Mouse (Mus musculus) neural tube, embryonic 15.5 days (tissue): Measurements from ENCODE around the gene Itgb3. TPM values are rescaled to one million over a fixed set of nuclear protein-coding genes. Genes with fewer than 3 reads are reported as not detected.

ENCODE experiments used
- ATAC-seq: fragments of 200-750 bp; cut with Nextera tagmentation; 2 replicates; pipeline ENCODE4 v1.8.0; 2017; ENCODE audit warnings: mild to moderate bottlenecking, moderate TSS enrichment, moderate library complexity; ENCODE audit not compliant: low FRiP score
- H3K27ac ChIP-seq: fragments of 300-500 bp; sonication (generic); replicated peaks from 2 replicates; pipeline ENCODE4 v1.5.1; 2015; ENCODE audit warnings: mild to moderate bottlenecking, inconsistent platforms
- H3K27me3 ChIP-seq: fragments of 300-500 bp; sonication (generic); replicated peaks from 2 replicates; pipeline ENCODE4 v1.6.1; 2015; ENCODE audit warnings: inconsistent platforms
- H3K36me3 ChIP-seq: fragments of 300-500 bp; sonication (generic); 2 replicates; pipeline ENCODE4 v1.6.1; 2015; ENCODE audit warnings: inconsistent platforms
- H3K4me1 ChIP-seq: fragments of 300-500 bp; sonication (generic); 2 replicates; pipeline ENCODE4 v1.6.1; 2015; ENCODE audit warnings: inconsistent platforms
- H3K4me2 ChIP-seq: fragments of 300-500 bp; sonication (generic); 2 replicates; pipeline ENCODE4 v1.6.1; 2015; ENCODE audit warnings: inconsistent platforms, mild to moderate bottlenecking, moderate library complexity
- H3K4me3 ChIP-seq: fragments of 300-500 bp; sonication (generic); replicated peaks from 2 replicates; pipeline ENCODE4 v1.5.1; 2015; ENCODE audit warnings: mild to moderate bottlenecking, inconsistent platforms
- H3K9ac ChIP-seq: fragments of 300-500 bp; sonication (generic); replicated peaks from 2 replicates; pipeline ENCODE4 v1.6.1; 2015; ENCODE audit warnings: mild to moderate bottlenecking, inconsistent platforms
- H3K9me3 ChIP-seq: fragments of 300-500 bp; sonication (generic); replicated peaks from 2 replicates; pipeline ENCODE4 v1.6.1; 2016; ENCODE audit warnings: inconsistent platforms
- WGBS: fragments of 180-500 bp; shearing (Covaris S2); methylation state at CpG from one replicate; pipeline ENCODE4 v1.1.7; 2015; ENCODE audit warnings: mixed read lengths; 5-methylcytosine and 5-hydroxymethylcytosine counted together
- polyA plus RNA-seq: library from polyadenylated mRNA; unstranded; fragments of >200 nt; fragmentation: Nextera tagmentation; extraction: Ambion mirVana; gene quantifications from 2 replicates; pipeline ENCODE4 v1.2.1, GENCODE M21; 2015

Gene Itgb3
- polyA plus RNA-seq, 1 experiment from 2014 or later = 1.9 TPM

DNA sequence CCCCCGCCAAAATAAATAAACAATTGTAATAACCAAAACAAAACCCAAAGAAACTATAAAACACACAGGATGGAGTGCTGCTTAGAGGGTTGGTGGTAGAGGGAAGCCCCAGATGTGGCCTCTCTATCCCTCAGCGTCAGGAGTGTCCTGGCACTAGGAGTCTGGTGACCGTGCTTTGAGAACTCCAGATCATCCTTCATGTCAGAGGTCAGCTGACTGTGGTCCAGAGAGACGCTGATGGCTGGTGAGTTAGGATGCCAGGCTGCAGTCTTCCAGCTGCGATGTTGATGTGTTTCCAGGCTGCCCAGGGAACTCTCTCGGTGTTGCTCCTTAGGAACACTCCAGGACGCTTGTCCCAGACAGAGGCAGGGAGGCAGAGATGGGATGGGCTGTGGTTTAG is 35.7 kb upstream of the Itgb3 start:
- H3K27ac ChIP-seq = no peak overlapping the region
- 0 out of 2 replicates have a peak, but pooled peaks cover 10% of the 10 kb centered on the region for H3K27me3 ChIP-seq
- H3K4me2 ChIP-seq = no peak overlapping the region
- 59% methylated on average over 7 of the region's 7 CpGs for WGBS
- no peak overlapping the region for H3K9ac ChIP-seq
- H3K9me3 ChIP-seq = no peaks in the 10 kb centered on the region
- H3K4me1 ChIP-seq = peaks cover 5% of the 10 kb centered on the region; the same call in 1 of the 2 replicates
- ATAC-seq = no peak
- H3K4me3 ChIP-seq = no peak overlapping the region
- H3K36me3 ChIP-seq = no peaks in the 10 kb centered on the region

DNA sequence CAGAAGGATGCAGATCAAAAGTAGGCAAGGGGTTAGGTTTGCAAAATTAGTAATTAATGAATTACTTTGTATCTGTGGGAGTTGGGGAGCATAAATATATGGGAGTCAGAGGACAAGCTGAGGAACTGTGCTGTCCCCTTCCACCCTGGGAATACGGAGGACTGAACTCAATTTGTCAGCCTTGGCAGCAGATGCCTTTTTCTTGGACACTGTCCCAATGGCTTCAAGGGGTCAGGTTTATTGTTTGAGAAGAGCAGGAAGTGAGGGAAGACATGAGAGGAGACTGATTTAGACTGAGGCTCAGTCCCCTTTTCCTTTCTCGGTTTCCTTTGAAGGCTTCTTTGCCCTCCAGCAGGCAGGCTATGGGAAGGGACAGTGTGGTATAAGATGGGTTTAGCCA is 35.2 kb upstream of the Itgb3 start:
- 0 out of 2 replicates have a peak, but pooled peaks cover 10% of the 10 kb centered on the region for H3K27me3 ChIP-seq
- H3K27ac ChIP-seq = no peak overlapping the region
- H3K4me1 ChIP-seq = peaks cover 5% of the 10 kb centered on the region; the same call in 1 of the 2 replicates
- no peaks in the 10 kb centered on the region for H3K9me3 ChIP-seq
- ATAC-seq = no peak
- H3K4me2 ChIP-seq = no peak overlapping the region
- H3K4me3 ChIP-seq = no peak overlapping the region
- H3K9ac ChIP-seq = no peak overlapping the region
- H3K36me3 ChIP-seq = no peaks in the 10 kb centered on the region
- WGBS = 66% methylated on average over 2 of the region's 2 CpGs

- H3K27ac ChIP-seq = no peak overlapping the region
- no peak overlapping the region for H3K4me3 ChIP-seq
- H3K27me3 ChIP-seq = 0 out of 2 replicates have a peak, but pooled peaks cover 9% of the 10 kb centered on the region
- H3K36me3 ChIP-seq = no peaks in the 10 kb centered on the region
- no peaks in the 10 kb centered on the region for H3K4me1 ChIP-seq
- no peaks in the 10 kb centered on the region for H3K9me3 ChIP-seq
- no peak for ATAC-seq
- WGBS = 53% methylated on average over 10 of the region's 10 CpGs
- H3K9ac ChIP-seq = no peak overlapping the region
- no peak overlapping the region for H3K4me2 ChIP-seq
Measured at GRCm38 (mm10) chr11:104576772-104577612, 30.8 kb upstream of the Itgb3 start.

DNA sequence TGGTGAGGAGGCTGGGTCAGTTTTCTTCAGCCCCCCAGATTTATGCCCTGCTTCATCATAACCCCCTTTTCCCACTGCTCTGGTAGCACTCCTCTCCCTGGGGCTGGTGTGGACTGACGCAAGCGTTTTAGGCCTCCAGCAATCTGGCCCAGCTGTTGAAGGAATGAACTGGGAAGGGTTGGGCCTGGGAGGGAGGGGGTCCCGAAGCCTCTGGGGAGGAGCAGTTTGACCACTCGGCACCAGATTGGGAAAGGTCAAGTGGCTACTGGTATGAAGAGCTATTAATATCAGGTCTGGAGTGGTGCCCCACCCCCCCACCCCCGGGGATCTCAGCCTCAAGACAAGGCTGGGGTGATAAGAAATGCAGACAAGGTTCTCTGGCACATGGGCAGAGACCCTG is 29.7 kb upstream of the Itgb3 start:
- H3K27me3 ChIP-seq = 0 out of 2 replicates have a peak, but pooled peaks cover under 1% of the 10 kb centered on the region
- H3K4me1 ChIP-seq = no peaks in the 10 kb centered on the region
- H3K4me2 ChIP-seq = no peak overlapping the region
- H3K9ac ChIP-seq = no peak overlapping the region
- H3K36me3 ChIP-seq = no peaks in the 10 kb centered on the region
- H3K9me3 ChIP-seq = no peaks in the 10 kb centered on the region
- WGBS = 73% methylated on average over 5 of the region's 5 CpGs
- H3K4me3 ChIP-seq = no peak overlapping the region
- no peak overlapping the region for H3K27ac ChIP-seq
- ATAC-seq = no peak

DNA sequence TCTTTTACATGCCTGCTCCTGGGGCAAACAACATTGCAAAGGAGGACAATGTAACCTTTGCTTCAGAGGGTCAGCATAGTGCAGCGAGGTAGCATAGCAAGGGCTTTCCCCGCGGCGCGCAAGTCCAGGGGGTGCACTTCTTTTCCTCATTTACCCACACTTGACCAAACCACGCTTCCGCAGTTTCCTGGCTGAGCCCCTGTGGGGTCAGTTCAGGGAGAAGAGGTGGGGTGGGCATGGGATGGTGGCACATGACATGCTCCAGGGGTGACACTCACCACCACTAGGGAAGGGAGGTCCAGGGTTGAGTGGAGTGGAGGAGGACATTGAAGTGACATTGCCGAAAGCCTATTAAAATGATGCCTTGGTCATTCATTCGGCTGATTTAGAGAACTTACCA is 28.7 kb upstream of the Itgb3 start:
- WGBS = 91% methylated on average over 9 of the region's 9 CpGs
- H3K9me3 ChIP-seq = no peaks in the 10 kb centered on the region
- H3K4me2 ChIP-seq = no peak overlapping the region
- no peak overlapping the region for H3K4me3 ChIP-seq
- no peaks in the 10 kb centered on the region for H3K27me3 ChIP-seq
- H3K36me3 ChIP-seq = no peaks in the 10 kb centered on the region
- ATAC-seq = no peak
- H3K9ac ChIP-seq = no peak overlapping the region
- no peak overlapping the region for H3K27ac ChIP-seq
- no peaks in the 10 kb centered on the region for H3K4me1 ChIP-seq

GRCm38 (mm10) chr11:104579575-104579974 is 28.2 kb upstream of the Itgb3 start:
- H3K36me3 ChIP-seq = no peaks in the 10 kb centered on the region
- no peaks in the 10 kb centered on the region for H3K27me3 ChIP-seq
- H3K9ac ChIP-seq = no peak overlapping the region
- no peak for ATAC-seq
- H3K4me3 ChIP-seq = no peak overlapping the region
- 94% methylated on average over 8 of the region's 8 CpGs for WGBS
- no peaks in the 10 kb centered on the region for H3K4me1 ChIP-seq
- no peak overlapping the region for H3K27ac ChIP-seq
- no peak overlapping the region for H3K4me2 ChIP-seq
- H3K9me3 ChIP-seq = no peaks in the 10 kb centered on the region

DNA sequence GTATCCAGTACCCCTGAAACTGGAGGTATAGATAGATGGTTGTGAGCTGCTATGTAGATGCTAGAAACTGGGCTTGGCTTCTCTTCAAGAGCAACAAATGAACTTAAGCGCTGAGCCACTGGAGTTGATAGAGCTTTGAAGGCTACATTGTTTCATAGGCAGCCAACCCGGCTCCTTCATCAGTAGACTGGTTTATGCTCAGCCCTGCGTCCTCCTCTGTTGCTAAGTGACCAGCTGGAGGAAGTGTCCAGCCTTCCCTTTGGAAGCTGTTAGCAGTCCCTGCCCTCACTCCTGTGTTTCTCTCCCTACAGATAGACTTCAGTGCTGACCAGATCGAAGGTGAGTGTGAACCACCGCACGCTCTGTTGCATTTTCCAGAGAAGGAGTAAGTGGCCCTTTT is 27.7 kb upstream of the Itgb3 start:
- no peak overlapping the region for H3K27ac ChIP-seq
- no peaks in the 10 kb centered on the region for H3K4me1 ChIP-seq
- no peak overlapping the region for H3K4me2 ChIP-seq
- no peaks in the 10 kb centered on the region for H3K9me3 ChIP-seq
- no peak overlapping the region for H3K9ac ChIP-seq
- no peaks in the 10 kb centered on the region for H3K27me3 ChIP-seq
- 73% methylated on average over 6 of the region's 6 CpGs for WGBS
- no peak overlapping the region for H3K4me3 ChIP-seq
- no peak for ATAC-seq
- H3K36me3 ChIP-seq = no peaks in the 10 kb centered on the region

GRCm38 (mm10) chr11:104580606-104581005 is 27.2 kb upstream of the Itgb3 start:
- no peak for ATAC-seq

DNA sequence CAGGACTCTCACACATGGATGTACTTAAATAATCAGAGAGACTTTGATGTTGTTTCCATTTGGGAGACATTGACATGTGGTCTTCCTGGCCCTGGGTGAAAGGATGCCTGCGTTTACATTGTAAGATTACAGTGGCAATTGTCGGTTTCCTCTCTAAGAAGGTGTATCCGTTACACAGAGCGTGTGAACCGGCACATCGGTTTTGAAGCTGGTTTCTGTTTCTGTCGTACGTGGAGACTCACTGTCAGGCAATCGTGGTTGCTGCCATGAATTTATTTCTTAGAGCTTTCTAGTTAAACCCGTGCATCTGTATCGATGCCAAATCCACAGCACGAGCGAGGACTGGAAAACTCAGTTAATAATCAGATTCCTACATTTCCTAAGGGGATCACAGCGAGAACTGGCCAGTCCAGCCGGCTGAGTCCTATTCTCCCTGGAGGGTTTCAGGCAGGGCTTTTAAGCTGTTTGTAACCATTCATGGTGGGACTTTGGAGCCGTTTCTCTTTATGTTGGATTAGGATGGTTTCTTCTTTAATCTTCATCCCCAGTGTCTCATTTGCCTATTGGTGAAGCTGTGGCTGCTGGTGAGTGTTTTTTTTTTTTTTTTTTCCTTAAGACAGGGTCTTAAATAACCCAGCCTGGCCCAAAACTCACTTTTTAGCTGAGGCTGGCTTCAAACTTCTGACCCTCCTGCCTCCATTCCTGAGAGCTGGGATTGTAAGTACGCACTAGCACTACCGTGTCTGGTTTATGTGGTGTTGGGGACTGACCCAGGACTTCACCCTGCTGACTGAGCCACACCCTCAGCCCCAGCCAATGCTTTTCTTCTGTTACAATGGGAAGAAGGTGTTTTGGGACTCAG is 26.1 kb upstream of the Itgb3 start:
- H3K9ac ChIP-seq = no peak overlapping the region
- H3K27ac ChIP-seq = peak overlapping the region; percentile 33; the same call in 1 of the 2 replicates
- ATAC-seq = no peak
- 73% methylated on average over 18 of the region's 18 CpGs for WGBS
- H3K4me2 ChIP-seq = no peak overlapping the region; the same call in 1 of the 2 replicates
- no peaks in the 10 kb centered on the region for H3K9me3 ChIP-seq
- H3K36me3 ChIP-seq = no peaks in the 10 kb centered on the region
- no peaks in the 10 kb centered on the region for H3K4me1 ChIP-seq
- H3K27me3 ChIP-seq = no peaks in the 10 kb centered on the region
- H3K4me3 ChIP-seq = no peak overlapping the region

More at GRCm38 (mm10) chr11:104580606-104581005, 27.2 kb upstream of the Itgb3 start:
- no peak overlapping the region for H3K27ac ChIP-seq
- no peaks in the 10 kb centered on the region for H3K36me3 ChIP-seq
- no peaks in the 10 kb centered on the region for H3K27me3 ChIP-seq
- H3K4me3 ChIP-seq = no peak overlapping the region
- no peaks in the 10 kb centered on the region for H3K9me3 ChIP-seq
- H3K4me2 ChIP-seq = no peak overlapping the region
- H3K4me1 ChIP-seq = no peaks in the 10 kb centered on the region
- H3K9ac ChIP-seq = no peak overlapping the region
- 90% methylated on average over 5 of the region's 5 CpGs for WGBS

- no peak overlapping the region for H3K4me2 ChIP-seq
- no peaks in the 10 kb centered on the region for H3K4me1 ChIP-seq
- H3K36me3 ChIP-seq = no peaks in the 10 kb centered on the region
- 92% methylated on average over 2 of the region's 2 CpGs for WGBS
- ATAC-seq = no peak
- H3K27ac ChIP-seq = no peak overlapping the region
- H3K9ac ChIP-seq = no peak overlapping the region
- no peaks in the 10 kb centered on the region for H3K27me3 ChIP-seq
- H3K9me3 ChIP-seq = no peaks in the 10 kb centered on the region
- H3K4me3 ChIP-seq = no peak overlapping the region
Measured at GRCm38 (mm10) chr11:104582308-104582606, 25.5 kb upstream of the Itgb3 start.

- 63% methylated on average over 13 of the region's 13 CpGs for WGBS
- ATAC-seq = no peak
- Histone ChIP-seq H3K27ac (no peak overlapping the region), H3K9me3 (no peaks in the 10 kb centered on the region), H3K4me3 (no peak overlapping the region), H3K4me1 (no peaks in the 10 kb centered on the region), H3K36me3 (no peaks in the 10 kb centered on the region), H3K9ac (no peak overlapping the region), H3K4me2 (no peak overlapping the region), H3K27me3 (no peaks in the 10 kb centered on the region)
Measured at GRCm38 (mm10) chr11:104582630-104583364, 25.0 kb upstream of the Itgb3 start.
